Mouse (Mus musculus): ENCODE data around the gene Rabgef1. TPM values are rescaled to one million over a fixed set of nuclear protein-coding genes. Genes with fewer than 3 reads are reported as not detected.
A peak's percentile ranks its signal among the peaks of the same experiment; 100 is the strongest.

Gene Rabgef1
- polyA plus RNA-seq, 1 experiment = 36.5 TPM

- H3K4me1 ChIP-seq (ENCODE audit: control insufficient read depth, insufficient read depth, low read length) = peaks cover 1% of the 10 kb centered on the region; the same call in 1 of the 2 replicates
- peak overlapping the region; percentile 96 for H3K4me3 ChIP-seq (replicated peaks; ENCODE audit: control insufficient read depth, low read depth, low read length)
- WGBS = under 1% methylated on average over 88 of the region's 88 CpGs
- TF ChIP-seq CTCF (IDR thresholded peaks at IDR 0.05; ENCODE audit: control insufficient read depth, insufficient read depth, low read length) (peak; percentile 63), POLR2A (IDR thresholded peaks at IDR 0.05; ENCODE audit: borderline replicate concordance, control insufficient read depth, low read depth, low read length) (peak; percentile 72; the same call in 1 of the 2 replicates)
- H3K27ac ChIP-seq (ENCODE audit: control insufficient read depth, insufficient read depth, low read depth, low read length, poor library complexity) = peak overlapping the region; percentile 93
Observed at GRCm38 (mm10) chr5:130222146-130223004, 50.8 kb downstream of the Rabgef1 start.

GRCm38 (mm10) chr5:130226790-130227189 is 55.2 kb downstream of the Rabgef1 start:
- Histone ChIP-seq H3K4me3 (replicated peaks; ENCODE audit: control insufficient read depth, low read depth, low read length) (no peak overlapping the region), H3K27ac (ENCODE audit: control insufficient read depth, insufficient read depth, low read depth, low read length, poor library complexity) (no peak overlapping the region), H3K4me1 (ENCODE audit: control insufficient read depth, insufficient read depth, low read length) (peaks cover 1% of the 10 kb centered on the region; the same call in 1 of the 2 replicates)
- TF ChIP-seq CTCF (IDR thresholded peaks at IDR 0.05; ENCODE audit: control insufficient read depth, insufficient read depth, low read length) (no peak), POLR2A (IDR thresholded peaks at IDR 0.05; ENCODE audit: borderline replicate concordance, control insufficient read depth, low read depth, low read length) (no peak)
- 89% methylated on average over 3 of the region's 3 CpGs for WGBS

- Histone ChIP-seq H3K4me1 (ENCODE audit: control insufficient read depth, insufficient read depth, low read length) (peaks cover 1% of the 10 kb centered on the region; the same call in 1 of the 2 replicates), H3K27ac (ENCODE audit: control insufficient read depth, insufficient read depth, low read depth, low read length, poor library complexity) (peak overlapping the region; percentile 38; the same call in 1 of the 2 replicates), H3K4me3 (replicated peaks; ENCODE audit: control insufficient read depth, low read depth, low read length) (no peak overlapping the region)
- 19% methylated on average over 4 of the region's 4 CpGs for WGBS
- no peak for TF ChIP-seq CTCF (IDR thresholded peaks at IDR 0.05; ENCODE audit: control insufficient read depth, insufficient read depth, low read length)
Observed at GRCm38 (mm10) chr5:130228120-130228519, 56.5 kb downstream of the Rabgef1 start.

DNA sequence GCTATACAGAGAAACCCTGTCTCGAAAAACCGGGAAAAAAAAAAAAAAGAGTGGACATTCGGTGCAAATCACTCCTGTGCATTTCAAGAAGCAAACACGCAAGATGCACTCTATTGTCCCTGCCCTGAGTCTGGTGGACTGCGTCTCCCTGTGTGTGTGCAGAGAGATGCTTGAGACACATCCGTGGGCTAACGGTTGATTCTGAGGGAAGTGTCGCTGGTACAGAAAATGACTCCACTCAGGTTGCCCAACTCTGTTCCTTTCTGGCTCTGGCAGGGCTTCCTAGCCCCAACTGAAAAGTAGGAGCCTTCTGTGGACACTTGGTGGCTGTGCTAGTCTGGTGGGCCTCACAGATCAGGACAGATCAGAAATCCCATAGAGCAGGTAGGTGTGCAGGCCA is 64.7 kb downstream of the Rabgef1 start:
- Histone ChIP-seq H3K4me3 (replicated peaks; ENCODE audit: control insufficient read depth, low read depth, low read length) (peak overlapping the region; percentile 38), H3K27ac (ENCODE audit: control insufficient read depth, insufficient read depth, low read depth, low read length, poor library complexity) (peak overlapping the region; percentile 78), H3K4me1 (ENCODE audit: control insufficient read depth, insufficient read depth, low read length) (peaks cover 2% of the 10 kb centered on the region)
- WGBS = 59% methylated on average over 8 of the region's 8 CpGs
- TF ChIP-seq POLR2A (IDR thresholded peaks at IDR 0.05; ENCODE audit: borderline replicate concordance, control insufficient read depth, low read depth, low read length) = no peak

- H3K4me3 ChIP-seq (replicated peaks; ENCODE audit: control insufficient read depth, low read depth, low read length) = no peak overlapping the region
- peaks cover 2% of the 10 kb centered on the region for H3K4me1 ChIP-seq (ENCODE audit: control insufficient read depth, insufficient read depth, low read length)
Observed at GRCm38 (mm10) chr5:130239236-130239635, 67.6 kb downstream of the Rabgef1 start.

DNA sequence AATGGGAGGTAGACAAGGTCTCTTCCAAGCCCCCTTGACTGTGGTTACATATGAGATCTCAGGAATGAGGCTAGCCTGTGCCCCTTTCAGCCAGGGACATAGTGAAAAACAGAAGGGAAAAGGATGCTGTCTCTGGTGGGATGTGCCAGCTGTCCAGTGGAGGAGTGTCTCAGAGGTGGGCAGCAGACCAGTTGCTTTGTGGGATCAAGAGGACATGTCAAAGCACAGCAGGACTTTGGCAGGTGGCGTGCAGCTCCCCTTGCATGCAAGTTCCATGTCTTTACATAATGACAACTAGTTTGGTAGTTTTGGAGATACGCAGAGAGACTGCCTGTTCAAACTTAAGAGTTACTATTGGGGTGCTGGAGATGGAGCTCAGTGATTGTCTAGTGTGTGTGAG is 68.3 kb downstream of the Rabgef1 start:
- 93% methylated on average over 2 of the region's 2 CpGs for WGBS
- Histone ChIP-seq H3K4me3 (replicated peaks; ENCODE audit: control insufficient read depth, low read depth, low read length) (no peak overlapping the region), H3K27ac (ENCODE audit: control insufficient read depth, insufficient read depth, low read depth, low read length, poor library complexity) (no peak overlapping the region), H3K4me1 (ENCODE audit: control insufficient read depth, insufficient read depth, low read length) (peaks cover 2% of the 10 kb centered on the region)
- TF ChIP-seq POLR2A (IDR thresholded peaks at IDR 0.05; ENCODE audit: borderline replicate concordance, control insufficient read depth, low read depth, low read length) (no peak), CTCF (IDR thresholded peaks at IDR 0.05; ENCODE audit: control insufficient read depth, insufficient read depth, low read length) (no peak)

More at GRCm38 (mm10) chr5:130239236-130239635, 67.6 kb downstream of the Rabgef1 start:
- WGBS = 85% methylated on average over 7 of the region's 7 CpGs
- TF ChIP-seq POLR2A (IDR thresholded peaks at IDR 0.05; ENCODE audit: borderline replicate concordance, control insufficient read depth, low read depth, low read length) (no peak), CTCF (IDR thresholded peaks at IDR 0.05; ENCODE audit: control insufficient read depth, insufficient read depth, low read length) (no peak)
- H3K27ac ChIP-seq (ENCODE audit: control insufficient read depth, insufficient read depth, low read depth, low read length, poor library complexity) = no peak overlapping the region

DNA sequence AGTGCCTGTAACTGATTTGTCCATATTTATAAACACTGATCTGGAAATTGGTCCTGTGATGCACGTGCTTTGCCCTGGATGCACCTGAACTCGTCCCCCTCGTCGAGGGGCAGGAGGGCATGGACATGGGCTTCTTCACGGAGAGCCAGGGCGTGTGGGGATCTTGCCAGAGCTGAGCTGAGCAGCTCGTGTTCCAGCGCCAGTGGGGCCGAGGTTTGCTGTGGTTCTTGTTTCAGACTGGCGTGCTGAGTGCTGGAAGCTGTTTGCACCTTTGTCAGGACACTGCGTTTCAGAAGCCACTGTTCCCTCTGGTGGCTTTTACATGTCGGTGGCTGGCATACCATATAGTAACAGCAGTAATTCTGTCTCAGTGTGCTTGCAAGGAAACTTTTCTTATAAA is 69.8 kb downstream of the Rabgef1 start:
- Histone ChIP-seq H3K27ac (ENCODE audit: control insufficient read depth, insufficient read depth, low read depth, low read length, poor library complexity) (no peak overlapping the region), H3K4me3 (replicated peaks; ENCODE audit: control insufficient read depth, low read depth, low read length) (no peak overlapping the region), H3K4me1 (ENCODE audit: control insufficient read depth, insufficient read depth, low read length) (no peaks in the 10 kb centered on the region)
- TF ChIP-seq CTCF (IDR thresholded peaks at IDR 0.05; ENCODE audit: control insufficient read depth, insufficient read depth, low read length) = no peak
- TF ChIP-seq POLR2A (IDR thresholded peaks at IDR 0.05; ENCODE audit: borderline replicate concordance, control insufficient read depth, low read depth, low read length) = no peak
- WGBS = 87% methylated on average over 12 of the region's 12 CpGs

DNA sequence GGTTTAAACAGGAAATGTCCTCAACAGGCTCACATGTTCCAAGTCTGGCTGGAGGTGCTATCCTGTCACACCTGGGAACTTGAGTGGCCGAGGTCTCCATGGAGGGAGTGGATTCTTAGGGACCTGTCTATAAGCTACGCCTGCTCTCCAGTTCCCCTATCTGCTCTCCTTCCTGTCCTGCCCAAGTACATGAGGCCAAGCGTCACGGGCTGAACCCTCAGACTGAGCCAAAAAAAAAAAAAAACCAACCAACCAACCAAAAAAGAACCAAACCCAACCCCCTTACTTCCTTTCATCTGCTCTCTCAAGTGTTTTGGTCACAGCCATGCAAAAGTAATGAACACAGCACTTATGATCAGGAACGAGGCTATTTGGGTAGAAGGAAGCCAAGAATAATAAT is 76.2 kb downstream of the Rabgef1 start:
- no peak overlapping the region for H3K27ac ChIP-seq (ENCODE audit: control insufficient read depth, insufficient read depth, low read depth, low read length, poor library complexity)
- TF ChIP-seq CTCF (IDR thresholded peaks at IDR 0.05; ENCODE audit: control insufficient read depth, insufficient read depth, low read length) = no peak
- no peak for TF ChIP-seq POLR2A (IDR thresholded peaks at IDR 0.05; ENCODE audit: borderline replicate concordance, control insufficient read depth, low read depth, low read length)
- no peaks in the 10 kb centered on the region for H3K4me1 ChIP-seq (ENCODE audit: control insufficient read depth, insufficient read depth, low read length)
- H3K4me3 ChIP-seq (replicated peaks; ENCODE audit: control insufficient read depth, low read depth, low read length) = no peak overlapping the region
- 24% methylated on average over 5 of the region's 5 CpGs for WGBS

Data from bone marrow, adult 2 months (tissue).